ENCODE assay signal across 10 mouse cellular contexts in genomic region chr14:30974204-30974603, GRCm38 (mm10). TPM values are rescaled to one million over a fixed set of nuclear protein-coding genes. Genes with fewer than 3 reads are reported as not detected.
DNase-seq lines count a peak whose midpoint lies in the region; TF ChIP-seq lines count a peak whose summit lies in the region.
"Had no signal": no experiment of that assay in that cellular context is flagged by ENCODE, and none has a peak within 500 bp of the region (broad histone marks: within the 10 kb centered on the region; RNA-seq: fewer than 3 reads in every experiment).

No protein-coding gene starts in this region.

- H3K27ac ChIP-seq in limb, embryonic 10.5 days = no peak overlapping the region

- no peak for TF ChIP-seq CTCF in brain, embryonic 14.5 days (IDR thresholded peaks at IDR 0.05; ENCODE audit: borderline replicate concordance, extremely low read depth, insufficient read depth, insufficient read length)

- no peaks in the 10 kb centered on the region for H3K27me3 ChIP-seq in limb, embryonic 10.5 days (ENCODE audit: low read depth, poor library complexity, severe bottlenecking)

- DNase-seq in left cerebral cortex, adult 11 months (ENCODE audit: low spot score) = peak; percentile 74
- DNase-seq in left cerebral cortex, postnatal 4 days = no peak
- peak; percentile 73 for DNase-seq in brain, embryonic 14.5 days (ENCODE audit: low read depth)
- DNase-seq in heart, postnatal 36 days = peak; percentile 9 to 10
- peak; percentile 56 to 73 for DNase-seq in left cerebral cortex, adult 18-20 months (ENCODE audit: low spot score in 2 of 2)
- peak; percentile 61 for DNase-seq in right cerebral cortex, postnatal 25 days
- no peak for DNase-seq in spleen, adult 12 weeks (ENCODE audit: low spot score)
- DNase-seq in limb, embryonic 10.5 days (ENCODE audit: low spot score) = no peak

- no peaks in the 10 kb centered on the region for H3K4me1 ChIP-seq in limb, embryonic 10.5 days

- no peak for TF ChIP-seq POLR2A in brain, embryonic 14.5 days (IDR thresholded peaks at IDR 0.05; ENCODE audit: borderline replicate concordance, extremely low read depth, insufficient read depth, insufficient read length, poor library complexity, severe bottlenecking)

- intact Hi-C loops in left cerebral cortex, postnatal 4 days (cut with DNase I) = no loop called here
- intact Hi-C loops in heart, postnatal 36 days (cut with DNase I) = no loop called here

- 92% methylated on average over 6 of the region's 6 CpGs for WGBS in limb, embryonic 10.5 days

- no peak overlapping the region for H3K4me3 ChIP-seq in limb, embryonic 10.5 days

- peaks cover 51% of the 10 kb centered on the region for H3K36me3 ChIP-seq in limb, embryonic 10.5 days

- H3K9me3 ChIP-seq in limb, embryonic 10.5 days (replicated peaks) = no peaks in the 10 kb centered on the region

RNA-seq across cellular contexts. Expression of gene Nek4, which starts 23.0 kb away (rescaled TPM):
- 10 to 100 TPM; 15.7 to 16.5 TPM for total RNA-seq in left cerebral cortex, postnatal 4 days (2021)
- polyA plus RNA-seq in brain, embryonic 14.5 days (2012; rRNA removed) = 11.1 and 13.3 TPM in 2 replicates
- total RNA-seq in heart, postnatal 36 days (2021) = 1 to 10 TPM; 4.6 TPM
- total RNA-seq in left cerebral cortex, adult 18-20 months (2021) = 10 to 100 TPM; 17.0 to 21.2 TPM
- polyA plus RNA-seq in limb, embryonic 10.5 days (2016; fragmentation: Nextera tagmentation; extraction: Ambion mirVana) = 19.7 and 19.8 TPM in 2 replicates

RNA-seq across cellular contexts. Expression of gene Glt8d1, which starts 27.0 kb away (rescaled TPM):
- total RNA-seq in left cerebral cortex, postnatal 4 days (2021) = 10 to 100 TPM; 43.8 to 46.2 TPM
- polyA plus RNA-seq in brain, embryonic 14.5 days (2012; rRNA removed) = 100 and 116 TPM in 2 replicates
- 10 to 100 TPM; 21.8 to 26.0 TPM for total RNA-seq in heart, postnatal 36 days (2021)
- total RNA-seq in left cerebral cortex, adult 18-20 months (2021) = 10 to 100 TPM; 34.0 to 38.2 TPM
- 28.4 and 38.2 TPM in 2 replicates for polyA plus RNA-seq in limb, embryonic 10.5 days (2016; fragmentation: Nextera tagmentation; extraction: Ambion mirVana)

RNA-seq across cellular contexts. Expression of gene Spcs1, which starts 27.3 kb away (rescaled TPM):
- total RNA-seq in left cerebral cortex, postnatal 4 days (2021) = 100 to 1,000 TPM; 158 to 166 TPM
- 203 and 258 TPM in 2 replicates for polyA plus RNA-seq in brain, embryonic 14.5 days (2012; rRNA removed)
- total RNA-seq in heart, postnatal 36 days (2021) = 100 to 1,000 TPM; 136 to 141 TPM
- total RNA-seq in left cerebral cortex, adult 18-20 months (2021) = 100 to 1,000 TPM; 166 to 174 TPM
- 259 and 262 TPM in 2 replicates for polyA plus RNA-seq in limb, embryonic 10.5 days (2016; fragmentation: Nextera tagmentation; extraction: Ambion mirVana)

RNA-seq across cellular contexts. Expression of gene Itih1, which starts 31.1 kb away (rescaled TPM):
- total RNA-seq in left cerebral cortex, postnatal 4 days (2021) = not detected
- 0.03 TPM in 1 of 2 replicates, not detected in the other for polyA plus RNA-seq in brain, embryonic 14.5 days (2012; rRNA removed)
- total RNA-seq in heart, postnatal 36 days (2021) = not detected
- total RNA-seq in left cerebral cortex, adult 18-20 months (2021) = not detected
- not detected in 2 replicates for polyA plus RNA-seq in limb, embryonic 10.5 days (2016; fragmentation: Nextera tagmentation; extraction: Ambion mirVana)
- polyA plus RNA-seq: limb, embryonic 11.5 days; stomach, embryonic 14.5 days had no signal

RNA-seq across cellular contexts. Expression of gene Pbrm1, which starts 44.7 kb away (rescaled TPM):
- total RNA-seq in left cerebral cortex, postnatal 4 days (2021) = 100 to 1,000 TPM; 107 to 110 TPM
- polyA plus RNA-seq in brain, embryonic 14.5 days (2012; rRNA removed) = 40.4 and 48.8 TPM in 2 replicates
- total RNA-seq in heart, postnatal 36 days (2021) = 10 to 100 TPM; 49.9 to 53.8 TPM
- 10 to 100 TPM; 52.3 to 54.5 TPM for total RNA-seq in left cerebral cortex, adult 18-20 months (2021)
- polyA plus RNA-seq in limb, embryonic 10.5 days (2016; fragmentation: Nextera tagmentation; extraction: Ambion mirVana) = 143 and 186 TPM in 2 replicates

Comparison
In these comparisons a context has a peak if more than half of its experiments do, and no peak if none do; other contexts are left out.
1. DNase-seq: peak in left cerebral cortex, adult 11 months (single experiment), brain, embryonic 14.5 days (single experiment), heart, postnatal 36 days (2 of 2), left cerebral cortex, adult 18-20 months (2 of 2) and right cerebral cortex, postnatal 25 days (single experiment); none in left cerebral cortex, postnatal 4 days (single experiment), spleen, adult 12 weeks (single experiment) and limb, embryonic 10.5 days (single experiment).